Mouse (Mus musculus) forebrain, embryonic 12.5 days (tissue): ENCODE measurements around the gene Lrrc25. TPM values are rescaled to one million over a fixed set of nuclear protein-coding genes. Genes with fewer than 3 reads are reported as not detected.

Experiments used
- ATAC-seq: fragments of 200-750 bp; cut with Nextera tagmentation; 2 replicates; pipeline ENCODE4 v1.8.0; 2017; ENCODE audit warnings: moderate TSS enrichment; ENCODE audit not compliant: low FRiP score
- H3K27ac ChIP-seq: fragments of 300-500 bp; sonication (generic); 2 replicates; pipeline ENCODE4 v1.5.1; 2016; ENCODE audit warnings: mild to moderate bottlenecking
- H3K27me3 ChIP-seq: fragments of 300-500 bp; sonication (generic); 2 replicates; pipeline ENCODE4 v1.6.1; 2016; ENCODE audit warnings: mild to moderate bottlenecking
- H3K36me3 ChIP-seq: fragments of 300-500 bp; sonication (generic); replicated peaks from 2 replicates; pipeline ENCODE4 v1.6.1; 2016; ENCODE audit warnings: mild to moderate bottlenecking
- H3K4me1 ChIP-seq: fragments of 300-500 bp; sonication (generic); 2 replicates; pipeline ENCODE4 v1.6.1; 2016
- H3K4me2 ChIP-seq: fragments of 300-500 bp; sonication (generic); 2 replicates; pipeline ENCODE4 v1.6.1; 2016; ENCODE audit warnings: mild to moderate bottlenecking, moderate library complexity
- H3K4me3 ChIP-seq: fragments of 300-500 bp; sonication (generic); replicated peaks from 2 replicates; pipeline ENCODE4 v1.5.1; 2016; ENCODE audit warnings: mild to moderate bottlenecking
- H3K9ac ChIP-seq: fragments of 300-500 bp; sonication (generic); 2 replicates; pipeline ENCODE4 v1.6.1; 2016; ENCODE audit warnings: mild to moderate bottlenecking
- H3K9me3 ChIP-seq: fragments of 300-500 bp; sonication (generic); 2 replicates; pipeline ENCODE4 v1.6.1; 2016
- WGBS: fragments of 180-500 bp; shearing (Covaris S2); methylation state at CpG from one replicate; pipeline ENCODE4 v1.1.7; 2016; 5-methylcytosine and 5-hydroxymethylcytosine counted together
- polyA plus RNA-seq: library from polyadenylated mRNA; unstranded; fragments of >200 nt; fragmentation: Nextera tagmentation; extraction: Ambion mirVana; gene quantifications from 2 replicates; pipeline ENCODE4 v1.2.1, GENCODE M21; 2016

The Lrrc25 gene
- polyA plus RNA-seq, 1 experiment from 2014 or later: 0.45 TPM

- H3K9ac ChIP-seq: 0 out of 2 replicates have a peak overlapping the region, but pooled peaks have one; percentile 17
These were observed 14.7 kb upstream of the Lrrc25 start for GRCm38 (mm10) chr8:70601271-70601649.

GRCm38 (mm10) chr8:70602139-70602811 is 13.7 kb upstream of the Lrrc25 start:
- ATAC-seq: no peak
- no peak overlapping the region for H3K9ac ChIP-seq
- H3K36me3 ChIP-seq: peaks cover 11% of the 10 kb centered on the region
- H3K4me2 ChIP-seq: no peak overlapping the region
- peak overlapping the region; percentile 94 for H3K27ac ChIP-seq
- peaks cover 11% of the 10 kb centered on the region for H3K27me3 ChIP-seq
- no peak overlapping the region for H3K4me3 ChIP-seq
- H3K4me1 ChIP-seq: peaks cover 79% of the 10 kb centered on the region
- 93% methylated on average over 13 of the region's 13 CpGs for WGBS
- no peaks in the 10 kb centered on the region for H3K9me3 ChIP-seq

More at GRCm38 (mm10) chr8:70601271-70601649, 14.7 kb upstream of the Lrrc25 start:
- Histone ChIP-seq H3K4me2 (peak overlapping the region; percentile 53), H3K4me1 (peaks cover 77% of the 10 kb centered on the region), H3K36me3 (peaks cover 21% of the 10 kb centered on the region), H3K27ac (peak overlapping the region; percentile 94), H3K4me3 (peak overlapping the region; percentile 23; the same call in 1 of the 2 replicates), H3K9me3 (no peaks in the 10 kb centered on the region), H3K27me3 (peaks cover 20% of the 10 kb centered on the region)
- WGBS: 1% methylated on average over 25 of the region's 26 CpGs
- ATAC-seq: peak; percentile 86

GRCm38 (mm10) chr8:70604558-70604957 is 11.4 kb upstream of the Lrrc25 start:
- Histone ChIP-seq H3K9me3 (no peaks in the 10 kb centered on the region), H3K27ac (no peak overlapping the region), H3K4me1 (peaks cover 77% of the 10 kb centered on the region), H3K36me3 (peaks cover 11% of the 10 kb centered on the region), H3K27me3 (peaks cover 14% of the 10 kb centered on the region; the same call in 1 of the 2 replicates), H3K4me2 (no peak overlapping the region), H3K4me3 (no peak overlapping the region), H3K9ac (peak overlapping the region; percentile 17; the same call in 1 of the 2 replicates)
- WGBS: 83% methylated on average over 7 of the region's 7 CpGs
- ATAC-seq: no peak

GRCm38 (mm10) chr8:70605871-70606779 is 9.8 kb upstream of the Lrrc25 start:
- ATAC-seq: no peak
- Histone ChIP-seq H3K4me1 (peaks cover 76% of the 10 kb centered on the region), H3K36me3 (peaks cover 11% of the 10 kb centered on the region), H3K4me2 (peak overlapping the region; percentile 84; the same call in 1 of the 2 replicates), H3K9me3 (no peaks in the 10 kb centered on the region), H3K27me3 (peaks cover 17% of the 10 kb centered on the region; the same call in 1 of the 2 replicates), H3K4me3 (no peak overlapping the region), H3K9ac (no peak overlapping the region; the same call in 1 of the 2 replicates), H3K27ac (0 out of 2 replicates have a peak overlapping the region, but pooled peaks have one; percentile 19)
- WGBS: 90% methylated on average over 9 of the region's 9 CpGs

- ATAC-seq: no peak
- H3K36me3 ChIP-seq: peaks cover 8% of the 10 kb centered on the region
- no peaks in the 10 kb centered on the region for H3K9me3 ChIP-seq
- peaks cover 74% of the 10 kb centered on the region for H3K4me1 ChIP-seq
- H3K27ac ChIP-seq: no peak overlapping the region
- H3K27me3 ChIP-seq: peaks cover 19% of the 10 kb centered on the region; the same call in 1 of the 2 replicates
- WGBS: 73% methylated on average over 18 of the region's 18 CpGs
- peak overlapping the region; percentile 84 for H3K4me2 ChIP-seq
- H3K4me3 ChIP-seq: peak overlapping the region; percentile 88
- peak overlapping the region; percentile 87 for H3K9ac ChIP-seq
These were observed 9.0 kb upstream of the Lrrc25 start for GRCm38 (mm10) chr8:70606780-70607602.

GRCm38 (mm10) chr8:70607603-70607897 is 8.4 kb upstream of the Lrrc25 start:
- Histone ChIP-seq H3K27ac (0 out of 2 replicates have a peak overlapping the region, but pooled peaks have one; percentile 90), H3K4me1 (peaks cover 71% of the 10 kb centered on the region)

GRCm38 (mm10) chr8:70607898-70608748 is 7.8 kb upstream of the Lrrc25 start:
- Histone ChIP-seq H3K4me3 (peak overlapping the region; percentile 88), H3K27me3 (peaks cover 19% of the 10 kb centered on the region; the same call in 1 of the 2 replicates), H3K9me3 (no peaks in the 10 kb centered on the region), H3K4me1 (peaks cover 70% of the 10 kb centered on the region), H3K4me2 (peak overlapping the region; percentile 84), H3K9ac (peak overlapping the region; percentile 87), H3K27ac (peak overlapping the region; percentile 90), H3K36me3 (no peaks in the 10 kb centered on the region)
- 1% methylated on average over 84 of the region's 84 CpGs for WGBS
- ATAC-seq: no peak

More at GRCm38 (mm10) chr8:70607603-70607897, 8.4 kb upstream of the Lrrc25 start:
- WGBS: 25% methylated on average over 6 of the region's 6 CpGs
- Histone ChIP-seq H3K9ac (peak overlapping the region; percentile 87), H3K36me3 (peaks cover 3% of the 10 kb centered on the region), H3K4me2 (peak overlapping the region; percentile 84), H3K27me3 (peaks cover 19% of the 10 kb centered on the region; the same call in 1 of the 2 replicates), H3K4me3 (peak overlapping the region; percentile 88), H3K9me3 (no peaks in the 10 kb centered on the region)
- ATAC-seq: no peak

GRCm38 (mm10) chr8:70608749-70609367 is 7.1 kb upstream of the Lrrc25 start, which contains the start of gene Ssbp4:
Ssbp4 (minus strand) TSS chr8:70608872.
- Histone ChIP-seq H3K4me2 (peak within 1 kb of the TSS; percentile 92), H3K27me3 (peaks cover 19% of the 10 kb centered on the region; the same call in 1 of the 2 replicates), H3K4me3 (peak within 1 kb of the TSS; percentile 88), H3K27ac (peak within 1 kb of the TSS; percentile 90), H3K9me3 (no peaks in the 10 kb centered on the region), H3K4me1 (peaks cover 68% of the 10 kb centered on the region), H3K36me3 (no peaks in the 10 kb centered on the region), H3K9ac (peak within 1 kb of the TSS; percentile 87)
- ATAC-seq: peak; percentile 6; the same call in 1 of the 2 replicates
- WGBS: 6% methylated on average over 26 of the region's 26 CpGs

GRCm38 (mm10) chr8:70609368-70609848 is 6.5 kb upstream of the Lrrc25 start:
- under 1% methylated on average over 33 of the region's 39 CpGs for whole genome bisulfite sequencing
- H3K4me3 ChIP-seq: peak overlapping the region; percentile 44
- peak overlapping the region; percentile 92 for H3K4me2 ChIP-seq
- H3K9ac ChIP-seq: peak overlapping the region; percentile 59
- H3K36me3 ChIP-seq: no peaks in the 10 kb centered on the region
- peak overlapping the region; percentile 90 for H3K27ac ChIP-seq
- no peaks in the 10 kb centered on the region for H3K9me3 ChIP-seq
- peak; percentile 40 for ATAC-seq
- peaks cover 63% of the 10 kb centered on the region for H3K4me1 ChIP-seq
- peaks cover 19% of the 10 kb centered on the region; the same call in 1 of the 2 replicates for H3K27me3 ChIP-seq
